Mouse (Mus musculus): ENCODE measurements around the gene Mageb3.
"Not testable (repeated sequence)": the region's sequence is repeated elsewhere in the genome, so short reads cannot be mapped to it uniquely, and the experiment has no call there.

Mageb3 gene

DNA sequence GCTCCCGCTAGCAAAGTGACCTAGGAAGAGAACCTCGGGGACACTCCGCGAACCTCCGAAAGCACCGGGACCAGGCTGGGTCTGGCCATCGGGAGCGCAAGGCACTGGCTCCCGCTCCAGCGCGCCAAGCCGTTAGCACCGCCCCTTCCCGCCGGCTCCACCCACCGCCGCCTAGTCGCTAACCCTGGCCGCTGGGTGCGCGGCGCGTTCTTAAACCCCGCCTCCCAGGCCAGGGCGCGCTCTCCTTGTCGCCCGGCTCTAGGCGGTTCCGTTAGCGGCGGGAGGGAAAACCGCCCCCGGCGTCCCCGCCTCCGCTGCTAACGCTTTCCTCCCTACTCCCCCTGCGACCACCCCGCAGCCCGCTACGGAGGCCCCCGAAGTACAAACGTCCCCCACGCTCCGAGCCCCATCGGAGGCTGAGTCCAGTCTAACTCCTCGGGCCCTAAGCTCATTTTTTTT is at the start of gene Mageb3, which contains the start of gene Ctdspl2:
Gene Mageb3 (minus strand): TSS at position 328 of the 459 bp plus-strand sequence.
Gene Ctdspl2 (plus strand): TSS at position 237 of the 459 bp plus-strand sequence.
- in situ Hi-C loops (cut with MboI) = no loop called here

DNA sequence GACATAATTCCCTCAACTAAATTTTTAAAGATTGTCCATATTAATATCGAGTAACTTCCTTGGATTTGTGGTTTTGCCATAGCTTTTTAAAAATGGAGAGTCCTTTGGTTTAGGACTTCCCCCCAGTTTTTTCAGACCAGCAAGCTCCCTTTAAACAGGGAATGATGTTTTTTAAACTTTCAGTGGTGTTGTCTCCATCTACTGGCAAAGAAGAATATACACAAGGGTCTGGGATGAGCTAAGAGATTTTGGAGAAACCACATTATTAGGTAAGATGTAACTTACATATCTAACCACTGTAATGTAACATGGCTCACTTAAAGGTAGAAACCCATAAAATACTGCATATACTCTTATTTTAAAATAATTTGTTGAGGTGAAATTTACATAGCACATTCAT is 39.8 kb upstream of the Mageb3 start:
- in situ Hi-C loops (cut with MboI) = no loop called here

DNA sequence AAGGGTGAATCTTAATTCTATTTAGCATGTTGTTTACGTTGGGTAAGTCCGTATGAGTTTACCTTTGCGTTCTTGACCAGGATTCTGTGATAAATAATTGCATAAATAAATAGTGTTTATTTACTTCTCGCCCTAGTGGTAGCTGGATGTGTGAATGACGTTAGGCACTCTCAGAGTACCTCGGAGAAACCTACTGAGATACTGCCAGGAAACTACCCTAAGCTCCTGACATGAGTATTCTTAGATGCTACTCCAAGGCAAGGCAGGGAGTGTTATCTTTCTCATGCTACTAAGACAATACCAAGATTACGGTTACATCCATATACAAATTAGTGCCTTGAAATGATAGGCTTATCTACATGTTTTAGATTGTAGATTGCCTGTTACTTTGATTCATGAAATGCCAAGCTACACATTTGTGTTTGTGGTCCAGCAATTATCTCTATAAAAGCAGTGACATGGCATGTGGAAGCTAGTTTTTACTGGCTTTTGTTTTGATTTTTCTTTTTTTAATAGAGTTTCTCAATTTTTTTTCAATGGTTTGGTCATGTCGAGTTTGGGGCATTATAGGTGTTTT is 1.4 kb upstream of the Mageb3 start:
- in situ Hi-C loops (cut with MboI) = no loop called here

DNA sequence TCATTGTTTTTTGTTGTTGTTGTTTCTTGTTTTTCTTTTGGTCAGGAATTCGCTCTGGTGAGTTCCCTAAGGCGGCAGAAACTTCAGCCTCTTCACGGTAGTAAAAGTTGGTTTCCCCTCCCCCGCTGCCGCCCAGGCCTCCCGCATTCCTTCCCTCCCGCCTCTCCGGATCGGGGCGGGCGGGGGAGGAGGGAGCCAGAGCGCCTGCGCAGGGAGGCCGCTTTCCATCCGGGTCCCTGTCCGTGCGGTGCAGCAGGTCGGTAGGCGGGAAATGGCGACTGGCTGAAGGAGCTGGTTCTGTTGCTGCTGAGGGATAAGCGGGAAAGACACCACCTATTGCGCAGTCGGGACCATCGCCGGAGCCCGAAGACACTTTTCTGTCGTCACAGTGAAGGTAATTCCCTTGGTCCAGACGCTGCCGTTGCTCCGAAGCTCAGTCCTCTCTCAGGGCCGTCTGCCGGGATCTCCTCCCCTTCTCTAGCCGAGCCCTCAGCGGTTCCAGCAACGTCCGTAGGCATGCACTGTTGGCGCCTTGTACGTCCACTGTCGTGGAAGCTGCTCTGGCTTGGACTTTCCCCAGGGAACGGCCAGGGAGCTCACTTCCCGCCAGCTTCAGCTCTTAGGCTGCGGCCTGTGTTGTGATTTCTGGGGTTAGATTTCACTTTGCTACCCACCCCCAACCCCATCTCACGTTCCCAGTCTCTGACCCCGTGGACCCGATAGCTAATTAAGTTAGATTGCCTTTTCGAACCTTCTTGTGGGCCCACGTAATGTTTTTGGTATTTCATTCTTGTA is 529 bp upstream of the Mageb3 start:
- in situ Hi-C loops (cut with MboI) = no loop called here

DNA sequence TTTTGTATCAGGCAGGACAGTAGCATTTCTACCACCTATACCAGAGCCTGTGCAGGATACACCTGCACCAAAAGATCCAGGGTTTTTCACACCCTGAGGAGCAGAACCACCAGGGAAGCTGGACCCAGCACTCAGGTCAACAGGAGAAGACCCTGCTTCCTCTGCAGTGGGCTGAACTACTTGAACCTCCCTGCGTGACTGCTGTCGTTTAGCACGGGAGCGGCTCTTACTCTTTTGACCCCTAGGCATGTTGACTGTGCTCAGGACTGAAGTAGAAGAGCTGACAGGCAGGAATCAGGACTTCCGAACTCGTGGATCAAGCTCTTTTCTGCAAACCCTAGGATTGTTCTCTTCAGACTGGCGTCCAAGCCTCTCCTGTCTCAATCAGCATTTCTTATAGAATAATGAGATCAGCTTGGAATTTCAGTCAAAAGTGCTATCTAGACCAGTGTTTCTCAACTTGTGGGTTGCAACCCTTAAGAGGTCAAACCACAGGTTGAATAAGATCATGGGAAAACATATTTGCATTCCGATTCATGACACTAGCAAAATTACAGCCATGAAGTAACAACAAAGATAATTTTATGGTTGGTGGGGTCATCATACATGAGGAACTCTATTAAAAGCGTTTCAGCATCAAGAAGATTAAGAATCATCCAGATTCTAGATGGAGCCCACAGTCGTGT is 778 bp downstream of the Mageb3 start:
- in situ Hi-C loops (cut with MboI) = no loop called here

DNA sequence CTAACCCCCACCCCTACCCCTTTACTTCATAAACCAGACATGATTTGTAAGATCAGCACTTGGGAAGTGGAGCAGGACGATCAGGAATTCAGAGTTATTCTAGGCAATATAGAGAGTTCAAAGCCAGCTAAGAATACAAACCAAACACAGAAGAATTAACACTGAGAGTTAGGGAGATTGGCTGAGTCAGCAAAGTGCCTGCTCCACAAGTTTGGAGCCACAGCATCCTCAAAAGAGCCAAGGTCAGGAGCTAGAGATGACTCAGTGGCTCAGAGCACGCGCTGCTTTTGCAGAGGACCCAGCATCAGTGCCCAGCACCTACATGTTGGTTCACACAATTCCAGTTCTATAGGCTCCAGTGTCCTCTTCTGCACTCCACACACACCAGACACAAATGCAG is 12.5 kb downstream of the Mageb3 start:
- in situ Hi-C loops (cut with MboI) = no loop called here

DNA sequence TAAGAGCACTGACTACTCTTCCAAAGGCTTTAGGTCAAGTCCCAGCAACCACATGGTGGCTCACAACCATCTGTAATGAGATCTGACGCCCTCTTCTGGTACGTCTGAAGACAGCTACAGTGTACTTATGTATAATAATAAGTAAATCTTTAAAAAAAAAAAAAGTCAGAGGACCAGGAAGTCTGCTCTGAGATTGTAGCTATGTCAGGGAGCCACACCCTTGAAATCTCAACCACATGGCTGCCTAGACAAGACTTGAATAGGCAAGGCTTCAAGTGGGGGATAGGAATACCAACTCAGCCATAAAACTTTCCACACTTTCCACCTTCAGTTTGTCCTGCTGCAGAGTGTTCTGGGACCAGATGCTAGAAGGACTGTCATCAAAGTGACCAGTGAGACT is 18.3 kb downstream of the Mageb3 start:
- in situ Hi-C loops (cut with MboI) = not testable (repeated sequence)

DNA sequence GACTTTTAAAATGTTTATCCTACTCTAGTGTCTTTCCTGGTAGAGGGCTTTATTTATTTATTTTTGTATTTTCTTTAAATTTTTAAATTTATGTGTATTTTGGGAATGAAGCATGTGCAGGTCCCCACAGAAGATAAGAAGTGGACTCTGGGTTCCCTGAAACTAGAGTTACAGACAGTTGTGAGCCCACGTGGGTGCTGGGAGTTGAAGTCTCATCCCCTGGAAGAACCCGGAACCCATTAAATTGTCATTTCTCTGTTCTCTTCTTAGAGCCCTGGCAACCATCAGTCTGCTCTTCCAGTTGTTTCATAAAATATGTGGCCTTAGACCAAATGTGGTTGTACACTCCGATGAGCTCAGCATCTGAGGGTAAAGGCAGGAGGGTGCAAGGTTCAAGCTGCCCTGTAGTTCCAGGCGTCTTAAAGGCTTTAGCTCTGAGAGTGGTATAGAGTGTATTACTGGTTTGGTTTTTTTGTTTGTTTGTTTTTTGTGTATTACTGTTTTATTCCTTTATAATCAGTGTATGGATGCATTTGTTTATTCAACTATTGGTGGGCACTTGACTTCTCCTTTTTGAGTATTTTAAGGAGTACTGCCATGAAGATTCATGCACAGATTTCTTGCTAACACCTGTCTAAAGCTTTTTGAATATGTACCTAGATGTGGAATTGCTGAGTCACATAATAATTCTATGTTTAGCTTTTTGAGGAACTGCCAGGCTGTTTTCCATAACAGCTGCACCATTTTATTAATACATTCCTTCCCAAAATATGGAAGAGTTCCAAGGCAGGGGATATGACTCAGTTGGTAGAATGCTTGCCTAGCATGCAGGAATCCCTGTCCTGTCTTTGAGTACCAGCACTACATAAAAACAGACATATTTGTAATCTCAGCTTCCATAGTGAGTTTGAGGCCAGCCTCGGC is 39.6 kb downstream of the Mageb3 start:
- in situ Hi-C loops (cut with MboI) = no loop called here

DNA sequence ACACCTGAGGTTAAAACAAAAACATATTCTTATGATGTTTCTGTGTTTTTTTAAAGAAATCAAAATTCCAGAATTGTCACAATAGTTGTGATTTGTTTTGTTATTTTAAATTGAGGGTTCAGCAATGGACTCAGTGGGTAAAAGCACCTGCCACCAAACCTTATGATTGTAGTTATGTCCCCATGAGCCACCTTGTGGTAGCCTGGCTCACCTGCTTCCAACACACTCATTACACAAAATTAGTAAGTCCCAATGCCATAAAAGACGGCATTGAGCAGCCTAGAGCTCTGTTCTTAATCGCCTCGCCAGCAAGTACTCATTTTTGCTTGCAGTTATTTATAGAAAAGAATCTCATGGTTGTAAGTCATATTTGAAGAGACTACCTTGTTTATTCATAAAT is 45.9 kb downstream of the Mageb3 start:
- in situ Hi-C loops (cut with MboI) = no loop called here

Measured in mature B cell (primary cell).